Mouse (Mus musculus): ENCODE measurements around the gene Cd82. TPM values are rescaled to one million over a fixed set of nuclear protein-coding genes. Genes with fewer than 3 reads are reported as not detected.

Cd82 gene
- total and polyA plus RNA-seq, 2 experiments from 2014 or later = 12.4 to 21.8 TPM

DNA sequence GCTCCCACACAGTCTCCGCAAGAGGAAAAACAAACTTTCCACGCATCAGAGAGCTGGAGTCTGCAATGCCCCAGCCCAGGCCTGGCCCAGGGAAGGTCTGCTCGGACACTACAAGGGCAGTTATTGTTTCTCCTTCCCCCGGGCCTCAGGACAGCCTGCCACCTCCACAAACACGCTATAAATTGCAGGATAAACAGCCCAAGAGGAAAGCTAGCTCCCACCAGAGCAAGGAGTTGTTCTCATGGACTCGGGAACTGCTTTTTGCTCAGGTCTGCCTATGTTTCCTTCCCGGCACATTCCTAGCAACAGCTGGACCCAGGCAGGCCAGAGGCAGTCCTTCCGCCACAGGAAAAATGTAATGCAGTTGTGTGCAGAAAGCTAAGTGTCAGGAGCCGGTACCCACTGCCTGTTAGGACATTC lies 23.6 kb downstream of the Cd82 start:
- WGBS = 59% methylated on average over 9 of the region's 9 CpGs
- no peak overlapping the region for H3K4me3 ChIP-seq (ENCODE audit: low read length)
- H3K36me3 ChIP-seq (ENCODE audit: insufficient read depth, low read length) = no peaks in the 10 kb centered on the region
- H3K4me1 ChIP-seq (ENCODE audit: insufficient read depth, low read length) = peaks cover 12% of the 10 kb centered on the region; the same call in 1 of the 2 replicates
- no peak for ATAC-seq
- DNase-seq (ENCODE audit: low spot score) = no peak
- H3K9me3 ChIP-seq (ENCODE audit: low read length) = no peaks in the 10 kb centered on the region
- no peaks in the 10 kb centered on the region for H3K27me3 ChIP-seq (ENCODE audit: insufficient read depth, low read length)
- H3K4me2 ChIP-seq (ENCODE audit: low read depth, low read length) = no peak overlapping the region
- no peak overlapping the region for H3K9ac ChIP-seq (replicated peaks; ENCODE audit: low read length)
- no peak for TF ChIP-seq CTCF (IDR thresholded peaks at IDR 0.05; ENCODE audit: low read depth)
- peak overlapping the region; percentile 41; the same call in 1 of the 2 replicates for H3K27ac ChIP-seq

DNA sequence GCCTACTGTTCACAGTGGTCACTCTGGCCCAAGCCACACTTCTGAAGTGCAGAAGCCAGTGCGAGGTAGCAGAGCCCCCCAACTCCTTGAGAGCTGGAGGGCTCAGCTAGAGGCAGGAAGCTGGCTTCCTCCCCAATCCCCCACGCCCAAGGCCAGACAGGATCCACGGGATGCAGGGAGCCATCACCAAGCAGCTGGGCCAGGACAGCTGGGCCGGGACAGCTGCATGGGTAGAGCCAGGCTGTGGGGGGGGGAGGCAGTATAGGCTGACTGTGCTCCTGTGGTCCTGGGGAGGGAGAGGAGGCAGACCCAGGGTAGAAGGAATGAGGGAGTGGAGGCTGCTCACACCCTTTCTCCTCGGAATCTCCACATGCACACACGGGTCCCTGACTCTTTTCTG lies 24.6 kb downstream of the Cd82 start:
- Histone ChIP-seq H3K4me1 (ENCODE audit: insufficient read depth, low read length) (peaks cover 12% of the 10 kb centered on the region; the same call in 1 of the 2 replicates), H3K36me3 (ENCODE audit: insufficient read depth, low read length) (no peaks in the 10 kb centered on the region), H3K9me3 (ENCODE audit: low read length) (no peaks in the 10 kb centered on the region), H3K4me2 (ENCODE audit: low read depth, low read length) (no peak overlapping the region), H3K27me3 (ENCODE audit: insufficient read depth, low read length) (no peaks in the 10 kb centered on the region), H3K4me3 (ENCODE audit: low read length) (no peak overlapping the region), H3K9ac (replicated peaks; ENCODE audit: low read length) (no peak overlapping the region), H3K27ac (no peak overlapping the region)
- DNase-seq (ENCODE audit: low spot score) (no peak), ATAC-seq (no peak)
- WGBS = 55% methylated on average over 6 of the region's 6 CpGs
- no peak for TF ChIP-seq CTCF (IDR thresholded peaks at IDR 0.05; ENCODE audit: low read depth)

DNA sequence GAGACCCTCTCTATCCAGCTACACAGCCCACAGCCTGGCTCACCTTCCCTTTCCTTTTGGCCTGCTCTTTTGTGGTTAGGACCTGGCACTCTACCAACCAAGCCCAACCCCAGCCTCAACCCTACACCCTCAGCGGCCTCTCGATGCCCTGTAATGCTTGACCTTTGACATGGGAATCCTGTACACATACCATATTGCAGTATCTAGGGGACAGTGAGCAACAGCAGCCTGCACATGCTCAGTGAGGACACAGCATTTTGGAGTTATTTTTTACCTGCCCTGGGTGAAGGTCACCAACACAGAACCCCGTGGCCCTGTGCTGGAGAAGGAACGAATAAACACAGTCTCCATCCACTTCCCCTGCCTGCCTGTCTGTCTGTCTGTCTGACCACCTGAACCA lies 27.4 kb downstream of the Cd82 start:
- Histone ChIP-seq H3K27me3 (ENCODE audit: insufficient read depth, low read length) (no peaks in the 10 kb centered on the region), H3K4me1 (ENCODE audit: insufficient read depth, low read length) (peaks cover 12% of the 10 kb centered on the region; the same call in 1 of the 2 replicates), H3K4me3 (ENCODE audit: low read length) (no peak overlapping the region), H3K9me3 (ENCODE audit: low read length) (no peaks in the 10 kb centered on the region), H3K4me2 (ENCODE audit: low read depth, low read length) (no peak overlapping the region), H3K9ac (replicated peaks; ENCODE audit: low read length) (no peak overlapping the region), H3K27ac (no peak overlapping the region), H3K36me3 (ENCODE audit: insufficient read depth, low read length) (no peaks in the 10 kb centered on the region)
- no peak for TF ChIP-seq CTCF (IDR thresholded peaks at IDR 0.05; ENCODE audit: low read depth)
- DNase-seq (ENCODE audit: low spot score) (no peak), ATAC-seq (no peak)
- 69% methylated on average over 4 of the region's 4 CpGs for WGBS

DNA sequence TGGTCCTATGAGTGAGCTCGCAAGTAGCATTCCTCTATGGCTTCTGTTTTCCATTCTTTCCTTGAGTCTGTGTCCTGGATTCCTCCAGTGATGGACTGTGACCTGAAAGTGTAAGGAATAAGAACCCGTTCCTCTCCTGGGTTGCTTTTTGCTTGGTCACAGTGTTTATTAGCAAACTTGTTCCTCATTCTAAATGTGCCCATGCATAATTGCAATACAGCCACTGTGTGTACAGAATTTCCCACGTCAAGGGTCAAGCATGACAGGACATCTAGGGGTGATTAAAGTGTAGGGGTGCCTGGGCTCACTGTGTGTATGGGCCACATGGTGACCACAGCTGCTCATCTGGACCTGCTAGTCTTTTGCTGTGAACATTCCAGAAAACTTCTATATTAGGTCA lies 28.0 kb downstream of the Cd82 start:
- Histone ChIP-seq H3K4me1 (ENCODE audit: insufficient read depth, low read length) (0 out of 2 replicates have a peak, but pooled peaks cover 8% of the 10 kb centered on the region), H3K9me3 (ENCODE audit: low read length) (no peaks in the 10 kb centered on the region), H3K4me3 (ENCODE audit: low read length) (no peak overlapping the region), H3K4me2 (ENCODE audit: low read depth, low read length) (no peak overlapping the region), H3K36me3 (ENCODE audit: insufficient read depth, low read length) (no peaks in the 10 kb centered on the region), H3K27me3 (ENCODE audit: insufficient read depth, low read length) (no peaks in the 10 kb centered on the region), H3K27ac (no peak overlapping the region), H3K9ac (replicated peaks; ENCODE audit: low read length) (no peak overlapping the region)
- DNase-seq (ENCODE audit: low spot score) (no peak), ATAC-seq (no peak)
- no peak for TF ChIP-seq CTCF (IDR thresholded peaks at IDR 0.05; ENCODE audit: low read depth)
- WGBS = 92% methylated on average over 3 of the region's 3 CpGs

DNA sequence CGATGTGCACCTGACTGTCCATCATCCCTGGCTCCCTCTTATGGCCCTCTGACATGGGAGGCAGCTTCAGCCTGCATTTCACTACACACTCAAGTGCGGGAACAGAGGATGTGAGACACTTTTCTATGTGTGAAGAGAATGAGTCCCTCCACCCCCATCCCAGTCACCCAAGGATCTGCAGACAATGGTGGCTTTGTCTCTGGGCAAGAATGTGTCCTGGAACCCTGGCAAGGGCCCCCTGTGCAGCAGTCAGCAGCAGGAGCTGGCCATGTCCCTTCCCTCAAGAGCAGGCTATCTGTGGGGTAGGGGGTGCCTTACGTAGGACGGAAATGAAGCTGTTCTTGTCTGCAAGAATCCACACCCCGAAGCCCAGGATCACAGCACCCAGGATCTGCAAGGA lies 29.4 kb downstream of the Cd82 start:
- Histone ChIP-seq H3K27ac (no peak overlapping the region), H3K4me2 (ENCODE audit: low read depth, low read length) (no peak overlapping the region), H3K27me3 (ENCODE audit: insufficient read depth, low read length) (no peaks in the 10 kb centered on the region), H3K9ac (replicated peaks; ENCODE audit: low read length) (no peak overlapping the region), H3K36me3 (ENCODE audit: insufficient read depth, low read length) (no peaks in the 10 kb centered on the region), H3K4me1 (ENCODE audit: insufficient read depth, low read length) (no peaks in the 10 kb centered on the region), H3K9me3 (ENCODE audit: low read length) (no peaks in the 10 kb centered on the region), H3K4me3 (ENCODE audit: low read length) (no peak overlapping the region)
- no peak for TF ChIP-seq CTCF (IDR thresholded peaks at IDR 0.05; ENCODE audit: low read depth)
- no peak for DNase-seq (ENCODE audit: low spot score)
- ATAC-seq = no peak
- WGBS = 65% methylated on average over 5 of the region's 5 CpGs

DNA sequence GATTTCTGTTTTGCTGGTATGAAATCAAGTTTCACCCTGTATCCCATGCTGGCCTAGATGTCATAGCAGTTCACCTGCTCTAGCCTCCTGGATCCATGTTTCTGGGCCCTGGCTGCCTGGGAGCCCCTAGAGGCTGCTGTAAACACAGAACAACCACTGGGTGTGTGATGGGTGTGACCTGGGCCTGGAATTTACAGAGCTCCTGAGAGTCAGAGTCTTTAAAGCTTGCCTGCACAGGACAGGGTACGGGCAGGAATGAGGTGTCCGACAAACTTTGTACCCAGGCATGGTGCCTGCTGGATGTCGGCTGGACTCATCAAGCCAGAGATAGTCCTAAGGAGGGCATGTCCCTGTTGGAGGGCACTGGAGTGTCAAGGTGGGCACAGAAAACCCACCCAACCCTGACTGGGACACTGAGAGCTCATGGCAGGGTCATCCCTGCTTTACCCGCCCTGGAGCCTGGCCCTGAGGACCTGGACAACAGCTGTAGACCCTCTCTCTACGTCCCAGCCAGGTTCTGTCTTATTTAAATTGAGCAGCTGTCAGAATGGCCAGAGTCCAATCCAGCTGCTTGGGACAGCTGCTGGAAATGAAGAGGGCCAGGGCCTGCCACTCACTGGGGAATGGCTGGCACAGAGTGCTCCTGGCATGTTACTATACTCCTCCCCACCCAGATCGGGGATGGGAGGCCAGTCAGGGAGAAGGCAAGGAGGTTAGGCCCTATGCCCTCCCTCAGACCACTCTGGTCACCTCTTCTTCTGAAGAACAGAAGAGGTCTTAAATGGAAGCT lies 30.1 kb downstream of the Cd82 start:
- H3K27ac ChIP-seq = no peak overlapping the region

More for the DNA sequence above, 30.1 kb downstream of the Cd82 start:
- no peaks in the 10 kb centered on the region for H3K4me1 ChIP-seq (ENCODE audit: insufficient read depth, low read length)
- H3K4me3 ChIP-seq (ENCODE audit: low read length) = no peak overlapping the region
- no peak overlapping the region for H3K4me2 ChIP-seq (ENCODE audit: low read depth, low read length)
- no peak for TF ChIP-seq CTCF (IDR thresholded peaks at IDR 0.05; ENCODE audit: low read depth)
- no peak overlapping the region for H3K9ac ChIP-seq (replicated peaks; ENCODE audit: low read length)
- H3K9me3 ChIP-seq (ENCODE audit: low read length) = no peaks in the 10 kb centered on the region
- DNase-seq (ENCODE audit: low spot score) (no peak), ATAC-seq (peak; percentile 43; the same call in 1 of the 2 replicates)
- no peaks in the 10 kb centered on the region for H3K36me3 ChIP-seq (ENCODE audit: insufficient read depth, low read length)
- H3K27me3 ChIP-seq (ENCODE audit: insufficient read depth, low read length) = no peaks in the 10 kb centered on the region
- WGBS = 75% methylated on average over 6 of the region's 6 CpGs

Data from hindbrain, postnatal 0 days (tissue).